Mouse (Mus musculus): Measurements from ENCODE around the gene Prr15. TPM values are rescaled to one million over a fixed set of nuclear protein-coding genes. Genes with fewer than 3 reads are reported as not detected.
A peak's percentile ranks its signal among the peaks of the same experiment; 100 is the strongest.

Prr15 gene
- polyA plus RNA-seq, 1 experiment from 2014 or later = 2.0 TPM

DNA sequence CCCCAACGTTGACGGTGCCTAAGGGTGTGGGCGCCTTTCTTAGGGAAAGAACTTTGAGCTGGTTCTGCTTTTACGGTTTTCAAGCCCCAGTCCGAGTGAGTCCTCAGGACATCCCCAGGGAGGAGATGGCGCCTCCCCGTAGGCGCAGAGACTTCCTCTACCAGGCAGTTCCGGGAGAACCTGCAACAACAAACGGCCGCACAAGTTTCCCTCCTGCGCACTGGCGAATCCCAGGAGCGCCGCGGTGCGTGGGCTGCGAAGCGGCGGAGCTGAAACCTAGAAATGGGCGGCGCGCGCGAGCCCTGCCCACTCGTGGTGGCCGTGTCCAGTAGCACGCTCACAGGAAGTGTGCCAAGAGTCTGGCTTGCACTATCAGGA, 2.0 kb downstream of the Prr15 start:
- Histone ChIP-seq H3K9me3 (replicated peaks; ENCODE audit: control insufficient read depth, low read length, poor library complexity, severe bottlenecking) (no peaks in the 10 kb centered on the region), H3K4me3 (ENCODE audit: low read depth, low read length) (peak overlapping the region; percentile 47), H3K4me1 (ENCODE audit: control insufficient read depth, insufficient read depth, low read length) (peaks cover 17% of the 10 kb centered on the region), H3K36me3 (ENCODE audit: control insufficient read depth, insufficient read depth, low read length) (no peaks in the 10 kb centered on the region), H3K4me2 (ENCODE audit: low read length) (peak overlapping the region; percentile 97), H3K27ac (ENCODE audit: low read length) (no peak overlapping the region), H3K9ac (ENCODE audit: low read depth, low read length) (peak overlapping the region; percentile 63), H3K27me3 (ENCODE audit: control insufficient read depth, insufficient read depth, low read depth, low read length) (peaks cover 44% of the 10 kb centered on the region)
- WGBS = under 1% methylated on average over 28 of the region's 28 CpGs
- ATAC-seq = no peak

DNA sequence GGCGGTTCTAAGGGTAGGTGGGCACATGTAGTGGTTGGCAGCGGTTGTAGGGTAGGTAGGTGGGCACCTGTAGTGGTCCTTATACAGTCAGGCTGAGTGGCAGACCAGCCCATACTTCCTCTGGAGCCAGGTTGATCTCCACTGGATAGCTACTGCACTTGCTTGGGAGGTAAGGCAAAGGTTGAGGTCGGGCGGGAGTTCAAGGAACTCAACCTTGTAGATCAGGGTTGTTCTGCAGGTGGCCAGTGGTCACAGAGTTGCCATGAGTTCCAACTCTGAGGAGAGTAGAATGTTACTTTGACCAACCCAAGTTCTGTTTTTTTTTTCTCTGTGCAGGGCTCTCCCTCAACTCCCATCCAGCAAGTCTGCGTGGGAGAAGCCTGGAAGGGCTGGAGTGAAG, 3.1 kb downstream of the Prr15 start:
- H3K9ac ChIP-seq (ENCODE audit: low read depth, low read length) = no peak overlapping the region
- ATAC-seq = no peak
- H3K4me2 ChIP-seq (ENCODE audit: low read length) = no peak overlapping the region
- WGBS = 96% methylated on average over 5 of the region's 5 CpGs
- H3K9me3 ChIP-seq (replicated peaks; ENCODE audit: control insufficient read depth, low read length, poor library complexity, severe bottlenecking) = no peaks in the 10 kb centered on the region
- H3K27me3 ChIP-seq (ENCODE audit: control insufficient read depth, insufficient read depth, low read depth, low read length) = peaks cover 44% of the 10 kb centered on the region
- H3K27ac ChIP-seq (ENCODE audit: low read length) = no peak overlapping the region
- H3K4me1 ChIP-seq (ENCODE audit: control insufficient read depth, insufficient read depth, low read length) = peaks cover 21% of the 10 kb centered on the region
- H3K4me3 ChIP-seq (ENCODE audit: low read depth, low read length) = no peak overlapping the region
- no peaks in the 10 kb centered on the region for H3K36me3 ChIP-seq (ENCODE audit: control insufficient read depth, insufficient read depth, low read length)

DNA sequence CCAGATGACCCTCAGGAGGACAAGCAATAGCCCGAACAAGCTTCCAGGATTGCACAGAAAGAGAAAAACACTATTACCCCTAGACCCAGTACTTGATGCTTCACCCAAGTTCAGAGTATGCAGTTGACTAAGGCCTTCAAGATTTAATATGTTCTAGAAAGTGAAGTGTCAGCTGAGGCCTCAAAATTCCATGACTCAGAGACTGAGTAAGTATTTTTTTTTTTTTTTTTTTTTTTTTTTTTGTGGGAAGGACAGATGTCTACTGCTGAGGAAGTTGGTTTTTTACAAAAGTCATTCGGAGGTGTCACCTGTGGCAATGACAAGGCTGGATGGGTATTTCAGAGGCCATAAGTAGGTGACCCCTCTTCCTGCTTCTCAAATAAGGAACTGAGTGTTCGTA, 4.0 kb downstream of the Prr15 start:
- 97% methylated on average over 3 of the region's 3 CpGs for WGBS
- ATAC-seq = no peak
- Histone ChIP-seq H3K4me1 (ENCODE audit: control insufficient read depth, insufficient read depth, low read length) (peaks cover 21% of the 10 kb centered on the region), H3K27ac (ENCODE audit: low read length) (no peak overlapping the region), H3K27me3 (ENCODE audit: control insufficient read depth, insufficient read depth, low read depth, low read length) (peaks cover 40% of the 10 kb centered on the region), H3K4me2 (ENCODE audit: low read length) (no peak overlapping the region), H3K9ac (ENCODE audit: low read depth, low read length) (no peak overlapping the region), H3K36me3 (ENCODE audit: control insufficient read depth, insufficient read depth, low read length) (no peaks in the 10 kb centered on the region), H3K4me3 (ENCODE audit: low read depth, low read length) (no peak overlapping the region), H3K9me3 (replicated peaks; ENCODE audit: control insufficient read depth, low read length, poor library complexity, severe bottlenecking) (no peaks in the 10 kb centered on the region)

DNA sequence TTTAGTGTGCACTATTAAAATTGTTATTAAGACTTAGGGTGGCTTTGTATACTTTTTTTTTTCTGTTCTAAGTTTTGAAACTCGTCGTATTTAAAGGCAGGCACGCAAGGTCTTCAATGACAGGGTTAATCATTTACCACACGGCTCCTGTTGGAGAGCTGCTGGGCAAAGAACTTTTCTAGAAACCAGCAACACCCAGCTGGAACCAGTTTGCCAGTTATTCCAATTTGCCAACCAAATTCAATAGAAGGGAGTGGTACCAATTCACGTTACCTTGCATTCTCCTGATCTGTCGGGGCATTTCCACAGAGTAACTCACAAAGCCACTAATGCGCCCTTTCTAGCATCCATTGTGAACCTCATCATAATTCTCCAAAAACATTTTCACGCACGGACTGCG, 4.5 kb downstream of the Prr15 start:
- no peak overlapping the region for H3K4me2 ChIP-seq (ENCODE audit: low read length)
- H3K9ac ChIP-seq (ENCODE audit: low read depth, low read length) = no peak overlapping the region
- 69% methylated on average over 10 of the region's 10 CpGs for WGBS
- no peaks in the 10 kb centered on the region for H3K36me3 ChIP-seq (ENCODE audit: control insufficient read depth, insufficient read depth, low read length)
- H3K9me3 ChIP-seq (replicated peaks; ENCODE audit: control insufficient read depth, low read length, poor library complexity, severe bottlenecking) = no peaks in the 10 kb centered on the region
- no peak overlapping the region for H3K27ac ChIP-seq (ENCODE audit: low read length)
- H3K4me1 ChIP-seq (ENCODE audit: control insufficient read depth, insufficient read depth, low read length) = peaks cover 21% of the 10 kb centered on the region
- peaks cover 35% of the 10 kb centered on the region for H3K27me3 ChIP-seq (ENCODE audit: control insufficient read depth, insufficient read depth, low read depth, low read length)
- H3K4me3 ChIP-seq (ENCODE audit: low read depth, low read length) = no peak overlapping the region
- no peak for ATAC-seq

DNA sequence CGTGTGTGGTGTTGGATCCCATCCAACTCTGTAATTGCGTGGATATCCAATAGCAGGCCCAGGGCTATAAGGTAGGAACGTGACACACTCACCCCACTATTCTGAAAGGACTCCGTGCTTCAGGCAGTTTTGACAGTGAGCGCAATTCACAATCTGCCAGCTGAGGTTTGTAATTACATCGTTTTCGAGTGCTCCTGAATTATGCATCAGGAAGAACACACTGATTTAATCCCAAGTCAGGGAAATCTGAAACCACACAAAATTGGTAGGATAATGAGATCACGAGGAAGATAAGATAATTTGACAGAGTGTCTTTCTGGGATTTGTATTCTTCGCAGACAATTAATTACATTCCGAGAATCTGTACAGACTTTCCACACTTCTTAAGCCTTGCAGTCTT, 6.1 kb downstream of the Prr15 start:
- WGBS = 14% methylated on average over 10 of the region's 10 CpGs
- ATAC-seq = peak; percentile 75
- Histone ChIP-seq H3K27me3 (ENCODE audit: control insufficient read depth, insufficient read depth, low read depth, low read length) (peaks cover 22% of the 10 kb centered on the region), H3K4me3 (ENCODE audit: low read depth, low read length) (no peak overlapping the region), H3K4me2 (ENCODE audit: low read length) (no peak overlapping the region), H3K27ac (ENCODE audit: low read length) (no peak overlapping the region), H3K9me3 (replicated peaks; ENCODE audit: control insufficient read depth, low read length, poor library complexity, severe bottlenecking) (no peaks in the 10 kb centered on the region), H3K36me3 (ENCODE audit: control insufficient read depth, insufficient read depth, low read length) (no peaks in the 10 kb centered on the region), H3K9ac (ENCODE audit: low read depth, low read length) (no peak overlapping the region), H3K4me1 (ENCODE audit: control insufficient read depth, insufficient read depth, low read length) (peaks cover 21% of the 10 kb centered on the region)

DNA sequence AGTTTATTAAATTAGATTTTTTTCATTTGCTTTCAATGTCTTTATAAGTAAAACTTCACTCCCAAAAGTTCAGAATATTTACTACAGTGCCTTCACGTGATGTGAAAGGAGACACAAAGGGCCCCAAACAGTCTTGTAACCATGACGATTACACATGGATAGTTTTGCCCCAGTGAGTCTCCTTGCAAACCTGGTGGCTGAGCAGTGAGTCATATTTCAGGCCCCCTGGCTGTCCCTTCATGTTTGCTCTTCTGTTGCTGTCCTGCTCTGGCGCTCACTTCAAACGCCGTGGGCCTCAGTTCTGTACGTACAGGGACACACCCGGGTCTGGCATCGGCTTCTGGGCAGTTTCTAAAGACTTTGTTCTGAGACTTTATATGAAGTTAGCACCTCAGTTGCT, 6.6 kb downstream of the Prr15 start:
- no peak overlapping the region for H3K4me3 ChIP-seq (ENCODE audit: low read depth, low read length)
- H3K36me3 ChIP-seq (ENCODE audit: control insufficient read depth, insufficient read depth, low read length) = no peaks in the 10 kb centered on the region
- H3K27me3 ChIP-seq (ENCODE audit: control insufficient read depth, insufficient read depth, low read depth, low read length) = peaks cover 20% of the 10 kb centered on the region
- WGBS = 25% methylated on average over 8 of the region's 8 CpGs
- no peak overlapping the region for H3K27ac ChIP-seq (ENCODE audit: low read length)
- H3K9ac ChIP-seq (ENCODE audit: low read depth, low read length) = no peak overlapping the region
- H3K9me3 ChIP-seq (replicated peaks; ENCODE audit: control insufficient read depth, low read length, poor library complexity, severe bottlenecking) = no peaks in the 10 kb centered on the region
- H3K4me1 ChIP-seq (ENCODE audit: control insufficient read depth, insufficient read depth, low read length) = peaks cover 18% of the 10 kb centered on the region
- peak overlapping the region; percentile 13; the same call in 1 of the 2 replicates for H3K4me2 ChIP-seq (ENCODE audit: low read length)
- ATAC-seq = 0 out of 2 replicates have a peak, but pooled peaks have one; percentile 19

DNA sequence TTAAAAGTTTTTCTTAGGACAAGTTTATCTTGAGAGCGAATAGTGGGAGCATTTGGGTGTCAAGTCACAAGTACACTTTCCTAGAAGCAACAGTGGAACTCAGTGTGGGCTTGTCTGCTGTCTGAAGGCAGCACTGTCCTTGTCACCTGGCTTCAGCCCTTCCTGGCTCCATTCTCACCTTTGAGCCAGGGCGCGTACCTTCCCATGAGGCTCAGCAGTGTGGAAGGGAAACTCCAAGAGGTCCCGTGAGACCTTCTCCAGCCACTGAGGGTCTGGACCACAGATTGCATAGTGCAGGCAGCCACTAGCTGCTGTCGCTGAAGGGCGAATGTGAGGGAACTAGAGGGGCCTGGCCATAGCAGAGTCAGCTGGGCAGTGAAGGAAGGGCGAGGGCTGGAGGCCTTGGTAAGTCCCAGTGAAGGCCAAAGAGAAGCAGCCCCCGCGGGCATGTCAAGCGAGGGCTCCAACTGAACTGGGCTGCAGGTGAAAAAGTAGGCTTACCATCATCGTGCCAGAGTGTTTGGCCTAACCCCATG, 7.5 kb downstream of the Prr15 start:
- H3K4me3 ChIP-seq (ENCODE audit: low read depth, low read length) = no peak overlapping the region

DNA sequence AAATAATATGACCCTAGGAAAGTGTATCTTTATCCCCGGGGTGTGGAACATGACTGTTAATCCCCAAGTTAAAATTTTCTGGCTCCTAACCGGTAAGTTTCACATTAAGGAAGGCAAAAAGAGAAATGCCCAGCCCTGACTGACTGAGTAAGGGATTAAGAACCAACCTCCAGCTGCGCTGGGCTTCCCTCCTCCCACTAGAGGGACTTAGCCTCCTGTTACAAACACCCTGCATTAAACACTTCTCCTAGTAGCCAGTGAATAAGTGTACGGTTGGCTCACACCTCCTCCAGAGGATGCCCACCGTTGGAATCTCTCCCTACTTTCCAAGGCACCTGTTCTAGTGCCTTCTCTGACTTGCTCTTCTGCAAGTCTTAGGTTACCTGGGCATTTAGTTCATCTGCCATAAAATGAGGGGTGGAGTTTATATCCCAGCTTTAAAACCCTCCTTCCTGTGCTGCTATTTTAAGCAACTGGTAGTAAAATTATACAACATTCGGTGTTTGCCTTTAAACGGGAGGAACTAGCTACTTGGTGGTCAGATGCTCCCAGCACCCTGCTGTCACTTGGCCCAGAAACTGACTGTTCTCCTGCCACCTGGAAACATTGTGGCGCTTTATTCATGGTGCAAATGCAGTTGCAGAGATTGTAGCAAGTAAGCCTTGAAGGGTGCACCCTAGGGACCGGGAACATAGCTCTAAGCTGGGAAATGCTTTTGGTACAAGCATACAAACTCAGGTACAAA, 8.2 kb downstream of the Prr15 start:
- Histone ChIP-seq H3K9ac (ENCODE audit: low read depth, low read length) (no peak overlapping the region), H3K4me2 (ENCODE audit: low read length) (no peak overlapping the region), H3K36me3 (ENCODE audit: control insufficient read depth, insufficient read depth, low read length) (no peaks in the 10 kb centered on the region), H3K27me3 (ENCODE audit: control insufficient read depth, insufficient read depth, low read depth, low read length) (peaks cover 5% of the 10 kb centered on the region), H3K9me3 (replicated peaks; ENCODE audit: control insufficient read depth, low read length, poor library complexity, severe bottlenecking) (no peaks in the 10 kb centered on the region), H3K4me1 (ENCODE audit: control insufficient read depth, insufficient read depth, low read length) (peaks cover 9% of the 10 kb centered on the region), H3K27ac (ENCODE audit: low read length) (no peak overlapping the region), H3K4me3 (ENCODE audit: low read depth, low read length) (no peak overlapping the region)
- 33% methylated on average over 9 of the region's 9 CpGs for WGBS
- ATAC-seq = no peak

More for the DNA sequence above, 7.5 kb downstream of the Prr15 start:
- Histone ChIP-seq H3K27ac (ENCODE audit: low read length) (no peak overlapping the region), H3K4me2 (ENCODE audit: low read length) (no peak overlapping the region), H3K9me3 (replicated peaks; ENCODE audit: control insufficient read depth, low read length, poor library complexity, severe bottlenecking) (no peaks in the 10 kb centered on the region), H3K9ac (ENCODE audit: low read depth, low read length) (no peak overlapping the region), H3K36me3 (ENCODE audit: control insufficient read depth, insufficient read depth, low read length) (no peaks in the 10 kb centered on the region), H3K4me1 (ENCODE audit: control insufficient read depth, insufficient read depth, low read length) (peaks cover 9% of the 10 kb centered on the region), H3K27me3 (ENCODE audit: control insufficient read depth, insufficient read depth, low read depth, low read length) (peaks cover 12% of the 10 kb centered on the region)
- 50% methylated on average over 11 of the region's 11 CpGs for WGBS
- no peak for ATAC-seq

GRCm38 (mm10) chr6:54337321-54337720, 11.7 kb downstream of the Prr15 start:
- no peak for ATAC-seq
- Histone ChIP-seq H3K9ac (ENCODE audit: low read depth, low read length) (no peak overlapping the region), H3K4me2 (ENCODE audit: low read length) (no peak overlapping the region), H3K36me3 (ENCODE audit: control insufficient read depth, insufficient read depth, low read length) (no peaks in the 10 kb centered on the region), H3K9me3 (replicated peaks; ENCODE audit: control insufficient read depth, low read length, poor library complexity, severe bottlenecking) (no peaks in the 10 kb centered on the region), H3K4me3 (ENCODE audit: low read depth, low read length) (no peak overlapping the region), H3K4me1 (ENCODE audit: control insufficient read depth, insufficient read depth, low read length) (peaks cover 7% of the 10 kb centered on the region), H3K27me3 (ENCODE audit: control insufficient read depth, insufficient read depth, low read depth, low read length) (no peaks in the 10 kb centered on the region), H3K27ac (ENCODE audit: low read length) (no peak overlapping the region)
- 73% methylated on average over 6 of the region's 6 CpGs for WGBS
